Mouse (Mus musculus) kidney, embryonic 14.5 days (tissue): ENCODE measurements around the gene Enc1. TPM values are rescaled to one million over a fixed set of nuclear protein-coding genes. Genes with fewer than 3 reads are reported as not detected.

Source experiments
- ATAC-seq: fragments of 200-750 bp; cut with Nextera tagmentation; 2 replicates; pipeline ENCODE4 v1.8.0; 2017; ENCODE audit warnings: moderate number of reproducible peaks, mild to moderate bottlenecking, moderate TSS enrichment, moderate library complexity; ENCODE audit not compliant: low FRiP score, low TSS enrichment
- H3K27ac ChIP-seq: fragments of 300-500 bp; sonication (generic); 2 replicates; pipeline ENCODE4 v1.5.1; 2014; ENCODE audit warnings: low read depth, mild to moderate bottlenecking, low read length, moderate library complexity, mixed read lengths
- H3K27me3 ChIP-seq: fragments of 300-500 bp; sonication (generic); 2 replicates; pipeline ENCODE4 v1.6.1; 2014; ENCODE audit warnings: mild to moderate bottlenecking, low read length; ENCODE audit not compliant: control insufficient read depth, insufficient read depth
- H3K36me3 ChIP-seq: fragments of 300-500 bp; sonication (generic); 2 replicates; pipeline ENCODE4 v1.6.1; 2014; ENCODE audit warnings: low read length, mixed read lengths; ENCODE audit not compliant: control insufficient read depth, insufficient read depth
- H3K4me1 ChIP-seq: fragments of 300-500 bp; sonication (generic); 2 replicates; pipeline ENCODE4 v1.6.1; 2014; ENCODE audit warnings: low read length, mixed read lengths; ENCODE audit not compliant: control insufficient read depth, insufficient read depth
- H3K4me2 ChIP-seq: fragments of 300-500 bp; sonication (generic); replicated peaks from 2 replicates; pipeline ENCODE4 v1.6.1; 2014; ENCODE audit warnings: low read depth, mild to moderate bottlenecking, low read length
- H3K4me3 ChIP-seq: fragments of 300-500 bp; sonication (generic); 2 replicates; pipeline ENCODE4 v1.5.1; 2014; ENCODE audit warnings: mild to moderate bottlenecking, low read length
- H3K9ac ChIP-seq: fragments of 300-500 bp; sonication (generic); 2 replicates; pipeline ENCODE4 v1.6.1; 2014; ENCODE audit warnings: low read depth, mild to moderate bottlenecking, low read length, moderate library complexity
- H3K9me3 ChIP-seq: fragments of 300-500 bp; sonication (generic); 2 replicates; pipeline ENCODE4 v1.6.1; 2016; ENCODE audit warnings: low read length; ENCODE audit not compliant: control insufficient read depth
- WGBS: fragments of 180-500 bp; shearing (Covaris S2); extraction: QIAGEN DNeasy Blood & Tissue Kit; methylation state at CpG from one replicate; pipeline ENCODE4 v1.1.7; 2014; 5-methylcytosine and 5-hydroxymethylcytosine counted together
- polyA plus RNA-seq: library from polyadenylated mRNA; unstranded; fragments of >200 nt; fragmentation: Nextera tagmentation; extraction: Ambion mirVana; gene quantifications from 2 replicates; pipeline ENCODE4 v1.2.1, GENCODE M21; 2014

The Enc1 gene
- polyA plus RNA-seq, 1 experiment from 2014 or later = 14.2 TPM

DNA sequence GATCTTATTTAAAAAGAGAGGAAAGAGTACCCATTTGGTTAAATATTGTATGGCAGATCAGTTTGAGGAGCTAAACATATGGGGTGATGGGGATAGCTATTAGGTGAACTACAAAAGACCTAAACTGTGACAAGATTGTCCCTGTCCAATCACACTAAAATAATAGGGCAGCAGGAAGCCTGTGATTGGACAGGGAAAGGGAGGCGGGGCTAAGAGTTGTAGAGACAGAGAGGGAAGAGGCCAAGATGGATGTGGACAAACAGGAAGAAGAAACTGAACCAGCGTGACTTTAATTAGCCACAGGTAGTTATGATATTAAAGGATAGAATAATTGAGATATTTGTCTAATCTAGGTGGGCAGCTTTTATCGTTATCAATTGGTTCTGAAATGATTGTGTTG is 20.9 kb upstream of the Enc1 start:
- Histone ChIP-seq H3K9me3 (no peaks in the 10 kb centered on the region), H3K27me3 (no peaks in the 10 kb centered on the region), H3K27ac (no peak overlapping the region), H3K36me3 (no peaks in the 10 kb centered on the region), H3K4me3 (no peak overlapping the region), H3K4me1 (peaks cover 8% of the 10 kb centered on the region; the same call in 1 of the 2 replicates), H3K4me2 (no peak overlapping the region), H3K9ac (no peak overlapping the region)
- WGBS = 91% methylated on average over 3 of the region's 3 CpGs
- no peak for ATAC-seq

GRCm38 (mm10) chr13:97223856-97224255 is 17.0 kb upstream of the Enc1 start:
- 60% methylated on average over 8 of the region's 8 CpGs for WGBS
- ATAC-seq = 0 out of 2 replicates have a peak, but pooled peaks have one; percentile 44
- Histone ChIP-seq H3K9me3 (peaks cover 4% of the 10 kb centered on the region; the same call in 1 of the 2 replicates), H3K4me2 (no peak overlapping the region), H3K27ac (no peak overlapping the region), H3K27me3 (no peaks in the 10 kb centered on the region), H3K36me3 (no peaks in the 10 kb centered on the region), H3K4me3 (no peak overlapping the region), H3K4me1 (peaks cover 8% of the 10 kb centered on the region; the same call in 1 of the 2 replicates), H3K9ac (no peak overlapping the region)

- peaks cover 8% of the 10 kb centered on the region; the same call in 1 of the 2 replicates for H3K4me1 ChIP-seq
- no peak overlapping the region for H3K9ac ChIP-seq
- no peak overlapping the region for H3K27ac ChIP-seq
- no peak overlapping the region for H3K4me3 ChIP-seq
- no peak overlapping the region for H3K4me2 ChIP-seq
- 66% methylated on average over 10 of the region's 10 CpGs for WGBS
- H3K9me3 ChIP-seq = peaks cover 4% of the 10 kb centered on the region; the same call in 1 of the 2 replicates
- no peaks in the 10 kb centered on the region for H3K36me3 ChIP-seq
- ATAC-seq = 0 out of 2 replicates have a peak, but pooled peaks have one; percentile 16
- no peaks in the 10 kb centered on the region for H3K27me3 ChIP-seq
Observed at GRCm38 (mm10) chr13:97224341-97224982, 16.4 kb upstream of the Enc1 start.

DNA sequence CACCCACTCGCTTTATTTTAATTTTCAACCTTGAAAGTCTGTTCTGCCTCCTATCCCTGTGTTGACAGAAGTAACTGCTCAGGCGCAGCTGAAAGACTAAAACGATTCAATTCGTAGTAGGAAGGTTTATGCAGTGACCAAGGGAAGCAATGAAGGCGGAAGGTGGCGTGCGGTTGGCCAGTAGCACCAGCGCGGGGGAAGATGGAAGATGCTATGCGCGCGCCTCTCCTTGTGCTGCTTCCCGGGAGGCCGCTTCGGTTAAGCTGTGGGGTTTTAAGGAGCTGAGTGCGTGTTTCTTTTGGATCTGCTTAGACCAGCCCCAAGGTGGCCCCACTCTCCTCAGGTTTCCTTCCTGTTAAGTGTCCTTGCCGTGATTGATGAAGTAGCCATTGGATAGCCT is 15.8 kb upstream of the Enc1 start:
- Histone ChIP-seq H3K9ac (no peak overlapping the region), H3K36me3 (no peaks in the 10 kb centered on the region), H3K27ac (no peak overlapping the region), H3K4me2 (peak overlapping the region; percentile 26), H3K4me1 (peaks cover 8% of the 10 kb centered on the region; the same call in 1 of the 2 replicates), H3K9me3 (peaks cover 4% of the 10 kb centered on the region; the same call in 1 of the 2 replicates), H3K4me3 (peak overlapping the region; percentile 6; the same call in 1 of the 2 replicates), H3K27me3 (no peaks in the 10 kb centered on the region)
- WGBS = 38% methylated on average over 17 of the region's 17 CpGs
- peak; percentile 61 for ATAC-seq

GRCm38 (mm10) chr13:97227795-97228194 is 13.1 kb upstream of the Enc1 start:
- no peak overlapping the region for H3K9ac ChIP-seq
- H3K4me2 ChIP-seq = no peak overlapping the region
- H3K36me3 ChIP-seq = no peaks in the 10 kb centered on the region
- ATAC-seq = no peak
- WGBS = 94% methylated on average over 3 of the region's 3 CpGs
- H3K9me3 ChIP-seq = peaks cover 4% of the 10 kb centered on the region; the same call in 1 of the 2 replicates
- H3K4me1 ChIP-seq = peaks cover 8% of the 10 kb centered on the region; the same call in 1 of the 2 replicates
- H3K27me3 ChIP-seq = no peaks in the 10 kb centered on the region
- H3K4me3 ChIP-seq = no peak overlapping the region
- H3K27ac ChIP-seq = no peak overlapping the region

DNA sequence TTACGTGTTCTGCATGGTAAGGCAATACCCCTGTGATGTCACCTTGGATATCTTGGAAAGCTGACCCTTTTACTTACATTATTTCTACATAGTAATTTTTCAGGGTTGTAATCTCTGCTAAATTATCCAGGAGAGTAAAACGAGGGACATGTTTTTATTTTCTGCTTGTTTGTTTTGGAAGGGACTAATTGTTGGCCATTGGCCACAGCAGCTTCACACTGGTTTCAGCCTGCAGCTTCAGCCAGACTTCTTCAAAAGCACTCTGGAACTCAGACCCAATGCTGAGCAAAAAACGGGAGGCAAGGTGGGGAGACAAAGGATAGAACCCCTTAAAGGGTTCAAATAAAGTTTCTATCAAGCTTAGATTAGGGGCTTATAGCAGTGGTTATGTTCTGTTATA is 10.8 kb upstream of the Enc1 start:
- Histone ChIP-seq H3K4me2 (no peak overlapping the region), H3K9ac (no peak overlapping the region), H3K4me3 (no peak overlapping the region), H3K4me1 (peaks cover 3% of the 10 kb centered on the region; the same call in 1 of the 2 replicates), H3K36me3 (no peaks in the 10 kb centered on the region), H3K27ac (no peak overlapping the region), H3K27me3 (no peaks in the 10 kb centered on the region), H3K9me3 (peaks cover 4% of the 10 kb centered on the region; the same call in 1 of the 2 replicates)
- ATAC-seq = no peak
- WGBS = 66% methylated on average over 3 of the region's 3 CpGs

- no peak overlapping the region for H3K4me2 ChIP-seq
- H3K9ac ChIP-seq = no peak overlapping the region
- no peak overlapping the region for H3K4me3 ChIP-seq
- no peaks in the 10 kb centered on the region for H3K4me1 ChIP-seq
- H3K36me3 ChIP-seq = no peaks in the 10 kb centered on the region
- no peaks in the 10 kb centered on the region for H3K27me3 ChIP-seq
- H3K9me3 ChIP-seq = no peaks in the 10 kb centered on the region
- no peak overlapping the region for H3K27ac ChIP-seq
- ATAC-seq = no peak
- WGBS = 74% methylated on average over 2 of the region's 2 CpGs
Observed at GRCm38 (mm10) chr13:97233092-97233491, 7.8 kb upstream of the Enc1 start.

- peak overlapping the region; percentile 20; the same call in 1 of the 2 replicates for H3K4me3 ChIP-seq
- ATAC-seq = peak; percentile 76
Observed at GRCm38 (mm10) chr13:97234785-97235417, 6.0 kb upstream of the Enc1 start.

DNA sequence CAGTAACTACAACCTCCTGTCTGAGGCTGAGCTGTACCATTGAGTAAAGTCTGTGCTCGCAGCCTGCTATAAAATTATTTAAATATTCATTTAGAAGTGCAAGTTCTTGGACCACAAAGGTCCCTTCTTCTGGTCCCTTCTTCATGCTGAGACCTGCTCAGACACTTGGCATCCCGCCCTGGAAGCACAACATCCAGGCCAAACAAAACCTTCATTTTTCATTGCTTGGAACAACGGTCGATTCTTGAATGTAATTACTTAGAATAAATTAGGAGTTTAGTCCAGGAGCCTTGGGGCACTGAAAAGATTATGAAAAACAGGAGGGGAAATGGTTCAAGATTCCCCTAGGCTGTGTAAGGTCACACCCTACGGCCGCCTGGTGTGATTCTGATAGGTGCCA is 5.0 kb upstream of the Enc1 start:
- WGBS = 68% methylated on average over 6 of the region's 6 CpGs
- Histone ChIP-seq H3K4me2 (no peak overlapping the region), H3K36me3 (no peaks in the 10 kb centered on the region), H3K27me3 (no peaks in the 10 kb centered on the region), H3K9me3 (no peaks in the 10 kb centered on the region), H3K4me1 (peaks cover 8% of the 10 kb centered on the region), H3K4me3 (no peak overlapping the region), H3K27ac (no peak overlapping the region), H3K9ac (no peak overlapping the region)
- no peak for ATAC-seq

More at GRCm38 (mm10) chr13:97234785-97235417, 6.0 kb upstream of the Enc1 start:
- no peak overlapping the region for H3K27ac ChIP-seq
- H3K4me2 ChIP-seq = peak overlapping the region; percentile 31
- WGBS = 17% methylated on average over 17 of the region's 17 CpGs
- no peaks in the 10 kb centered on the region for H3K27me3 ChIP-seq
- H3K4me1 ChIP-seq = peaks cover 8% of the 10 kb centered on the region
- no peaks in the 10 kb centered on the region for H3K9me3 ChIP-seq
- no peaks in the 10 kb centered on the region for H3K36me3 ChIP-seq
- H3K9ac ChIP-seq = peak overlapping the region; percentile 19; the same call in 1 of the 2 replicates
